Mouse (Mus musculus) MEL (cell line): ENCODE measurements around the gene Nrbf2. TPM values are rescaled to one million over a fixed set of nuclear protein-coding genes. Genes with fewer than 3 reads are reported as not detected.

ENCODE experiments used
- DNase-seq: peaks from one replicate; pipeline ENCODE4 v3.0.0; 2011; ENCODE audit warnings: low read depth, low spot score
- H3K27ac ChIP-seq: 2 replicates; pipeline ENCODE4 v1.5.1; 2012; ENCODE audit warnings: low read depth, mild to moderate bottlenecking, control low read depth, low read length, moderate library complexity; ENCODE audit not compliant: control insufficient read depth
- H3K27me3 ChIP-seq, 2 experiments: fragments of 150-350 bp in 1 of 2; sonication (generic) in 1 of 2; 2 replicates each; pipeline ENCODE4 v1.6.1; 2012; ENCODE audit warnings: low read length in 2 of 2, mild to moderate bottlenecking in 2 of 2, improper control_type of control experiment in 1 of 2, moderate library complexity in 1 of 2; ENCODE audit not compliant: insufficient read depth in 2 of 2, control insufficient read depth in 1 of 2
- H3K36me3 ChIP-seq, 2 experiments: 2 replicates each; pipeline ENCODE4 v1.6.1; 2012 to 2014; ENCODE audit warnings: low read length in 2 of 2, improper control_type of control experiment in 1 of 2, inconsistent platforms in 1 of 2, mild to moderate bottlenecking in 1 of 2; ENCODE audit not compliant: insufficient read depth in 2 of 2, control insufficient read depth in 1 of 2
- H3K4me1 ChIP-seq, 2 experiments: fragments of 150-350 bp in 1 of 2; sonication (generic) in 1 of 2; 2 replicates each; pipeline ENCODE4 v1.6.1; 2012; ENCODE audit warnings: low read length in 2 of 2, improper control_type of control experiment in 1 of 2, mild to moderate bottlenecking in 1 of 2; ENCODE audit not compliant: insufficient read depth in 2 of 2, control insufficient read depth in 1 of 2
- H3K4me3 ChIP-seq, 2 experiments: fragments of 150-350 bp in 1 of 2; sonication (generic) in 1 of 2; 2 replicates each; pipeline ENCODE4 v1.5.1; 2012; ENCODE audit warnings: low read depth in 2 of 2, low read length in 2 of 2, mild to moderate bottlenecking in 2 of 2, moderate library complexity in 2 of 2, control low read depth in 1 of 2, improper control_type of control experiment in 1 of 2; ENCODE audit not compliant: control insufficient read depth in 1 of 2, insufficient read depth in 1 of 2
- H3K79me2 ChIP-seq: 2 replicates; pipeline ENCODE4 v1.6.1; 2012; ENCODE audit warnings: mild to moderate bottlenecking, low read length, moderate library complexity; ENCODE audit not compliant: control insufficient read depth, poor library complexity, insufficient read depth
- H3K9ac ChIP-seq: 2 replicates; pipeline ENCODE4 v1.6.1; 2012; ENCODE audit warnings: low read depth, mild to moderate bottlenecking, control low read depth, low read length, moderate library complexity; ENCODE audit not compliant: control insufficient read depth, poor library complexity, severe bottlenecking
- H3K9me3 ChIP-seq: fragments of 150-350 bp; sonication (generic); replicated peaks from 2 replicates; pipeline ENCODE4 v1.6.1; 2012; ENCODE audit warnings: mild to moderate bottlenecking, low read length, improper control_type of control experiment, moderate library complexity; ENCODE audit not compliant: insufficient read depth
- BHLHE40 ChIP-seq: IDR thresholded peaks from 2 replicates; pipeline ENCODE4 v1.6.1; 2012; ENCODE audit warnings: low read depth, mild to moderate bottlenecking, inconsistent platforms, low read length, improper control_type of control experiment, borderline replicate concordance
- CTCF ChIP-seq, 3 experiments: IDR thresholded peaks in 2 of 3; conservative IDR thresholded peaks in 1 of 3; 2 replicates each; pipeline ENCODE4 v1.5.1; 2011 to 2012; ENCODE audit warnings: low read length in 3 of 3, low read depth in 2 of 3, mild to moderate bottlenecking in 2 of 3, improper control_type of control experiment in 1 of 3, inconsistent platforms in 1 of 3, mixed read lengths in 1 of 3, moderate library complexity in 1 of 3; ENCODE audit not compliant: control insufficient read depth in 1 of 3, insufficient read depth in 1 of 3, poor library complexity in 1 of 3, severe bottlenecking in 1 of 3
- E2F4 ChIP-seq: IDR thresholded peaks from 2 replicates; pipeline ENCODE4 v1.6.1; 2011; ENCODE audit warnings: low read depth, low read length, improper control_type of control experiment, borderline replicate concordance
- EP300 ChIP-seq, 2 experiments: IDR thresholded peaks; 2 replicates each; pipeline ENCODE4 v1.6.1; 2011; ENCODE audit warnings: improper control_type of control experiment in 2 of 2, low read length in 2 of 2, low read depth in 1 of 2, mild to moderate bottlenecking in 1 of 2
- ETS1 ChIP-seq: IDR thresholded peaks from 2 replicates; pipeline ENCODE4 v1.6.1; 2012; ENCODE audit warnings: low read depth, mild to moderate bottlenecking, inconsistent platforms, low read length, improper control_type of control experiment, moderate library complexity
- GATA1 ChIP-seq: IDR thresholded peaks from 2 replicates; pipeline ENCODE4 v1.6.1; 2011; ENCODE audit warnings: low read depth, low read length, improper control_type of control experiment
- HCFC1 ChIP-seq: IDR thresholded peaks from 2 replicates; pipeline ENCODE4 v1.6.1; 2012; ENCODE audit warnings: low read depth, mild to moderate bottlenecking, inconsistent platforms, low read length, improper control_type of control experiment, moderate library complexity
- MAX ChIP-seq: IDR thresholded peaks from 2 replicates; pipeline ENCODE4 v1.6.1; 2011; ENCODE audit warnings: low read length, improper control_type of control experiment
- MXI1 ChIP-seq: IDR thresholded peaks from 2 replicates; pipeline ENCODE4 v1.6.1; 2011; ENCODE audit warnings: mild to moderate bottlenecking, low read depth, low read length, improper control_type of control experiment
- MYB ChIP-seq: IDR thresholded peaks from 2 replicates; pipeline ENCODE4 v1.6.1; 2011; ENCODE audit warnings: mild to moderate bottlenecking, low read depth, low read length, improper control_type of control experiment
- MYC ChIP-seq: IDR thresholded peaks from 2 replicates; pipeline ENCODE4 v1.6.1; 2011; ENCODE audit warnings: low read depth, mild to moderate bottlenecking, low read length, improper control_type of control experiment, moderate library complexity
- POLR2AphosphoS2 ChIP-seq: IDR thresholded peaks from 2 replicates; pipeline ENCODE4 v1.6.1; 2011; ENCODE audit warnings: low read length, improper control_type of control experiment
- POLR2AphosphoS5 ChIP-seq: IDR thresholded peaks from 2 replicates; pipeline ENCODE4 v1.6.1; 2012; ENCODE audit warnings: low read depth, borderline replicate concordance, mild to moderate bottlenecking, inconsistent platforms, low read length, moderate library complexity, mixed read lengths
- RAD21 ChIP-seq: IDR thresholded peaks from 2 replicates; pipeline ENCODE4 v1.6.1; 2011; ENCODE audit warnings: mild to moderate bottlenecking, low read depth, low read length, improper control_type of control experiment
- RCOR1 ChIP-seq: IDR thresholded peaks from 2 replicates; pipeline ENCODE4 v1.6.1; 2012; ENCODE audit warnings: low read depth, mild to moderate bottlenecking, inconsistent platforms, low read length, improper control_type of control experiment
- SMC3 ChIP-seq: IDR thresholded peaks from 2 replicates; pipeline ENCODE4 v1.6.1; 2011; ENCODE audit warnings: low read depth, low read length, improper control_type of control experiment
- TBP ChIP-seq: IDR thresholded peaks from 2 replicates; pipeline ENCODE4 v1.8.0; 2011; ENCODE audit warnings: low read depth, low read length, improper control_type of control experiment
- TCF12 ChIP-seq: IDR thresholded peaks from 2 replicates; pipeline ENCODE4 v1.6.1; 2014; ENCODE audit warnings: low read depth, mild to moderate bottlenecking, inconsistent platforms, low read length, improper control_type of control experiment, moderate library complexity
- USF1 ChIP-seq: IDR thresholded peaks from 2 replicates; pipeline ENCODE4 v1.6.1; 2014; ENCODE audit warnings: low read depth, mild to moderate bottlenecking, inconsistent platforms, low read length, improper control_type of control experiment, moderate library complexity
- USF2 ChIP-seq, 2 experiments: IDR thresholded peaks; 2 replicates each; pipeline ENCODE4 v1.6.1; 2011 to 2012; ENCODE audit warnings: improper control_type of control experiment in 2 of 2, low read length in 2 of 2, borderline replicate concordance in 1 of 2, inconsistent platforms in 1 of 2, low read depth in 1 of 2, mild to moderate bottlenecking in 1 of 2; ENCODE audit not compliant: insufficient read depth in 1 of 2
- ZC3H11A ChIP-seq: IDR thresholded peaks from 2 replicates; pipeline ENCODE4 v1.6.1; 2012; ENCODE audit warnings: low read depth, mild to moderate bottlenecking, inconsistent platforms, low read length, improper control_type of control experiment
- ZKSCAN1 ChIP-seq: IDR thresholded peaks from 2 replicates; pipeline ENCODE4 v1.6.1; 2012; ENCODE audit warnings: low read depth, mild to moderate bottlenecking, inconsistent platforms, low read length, improper control_type of control experiment, moderate library complexity
- ZMIZ1 ChIP-seq: IDR thresholded peaks from 2 replicates; pipeline ENCODE4 v1.6.1; 2012; ENCODE audit warnings: low read depth, mild to moderate bottlenecking, inconsistent platforms, low read length, improper control_type of control experiment, moderate library complexity
- ZNF384 ChIP-seq: IDR thresholded peaks from 2 replicates; pipeline ENCODE4 v1.6.1; 2012; ENCODE audit warnings: low read depth, mild to moderate bottlenecking, inconsistent platforms, low read length, improper control_type of control experiment
- polyA plus RNA-seq, 2 experiments: library from polyadenylated mRNA; stranded (reverse) in 1 of 2; unstranded in 1 of 2; fragments of >175 nt in 1 of 2; fragments of >200 nt in 1 of 2; gene quantifications; 2 replicates each; pipeline versions ENCODE4 v1.2.1 to v1.2.4; 2012; ENCODE audit warnings: low replicate concordance in 2 of 2, low read depth in 1 of 2; ENCODE audit not compliant: insufficient read length in 2 of 2, insufficient read depth in 1 of 2, missing spikeins in 1 of 2
- total RNA-seq: library from RNA; depleted of rRNA; stranded (reverse); fragments of 300-350 nt; gene quantifications from 2 replicates; pipeline ENCODE4 v1.2.3, GENCODE M21; 2012

Gene Nrbf2
- total and polyA plus RNA-seq, 3 experiments = 19.5 to 38.9 TPM; not detected in 1

GRCm38 (mm10) chr10:67282531-67282930, 2.6 kb downstream of the Nrbf2 start:
- peak overlapping the region in 1 of 2 experiments; percentile 99; a peak in 3 of 4 replicates for H3K4me3 ChIP-seq
- H3K36me3 ChIP-seq = peaks cover 2 to 25% of the 10 kb centered on the region in 2 experiments; a peak in 3 of 4 replicates
- peak overlapping the region; percentile 16; the same call in 1 of the 2 replicates for H3K9ac ChIP-seq
- no peaks in the 10 kb centered on the region for H3K27me3 ChIP-seq
- DNase-seq = no peak
- peaks cover 61% of the 10 kb centered on the region for H3K79me2 ChIP-seq
- no peak overlapping the region for H3K27ac ChIP-seq
- TF ChIP-seq SMC3 (no peak), ETS1 (no peak), MYB (no peak), HCFC1 (no peak), E2F4 (no peak), TCF12 (no peak), ZNF384 (no peak), GATA1 (no peak), USF2 (IDR thresholded peaks at IDR 0.05; ENCODE audit: borderline replicate concordance in 1 of 2, insufficient read depth in 1 of 2, low read depth in 1 of 2, low read length in 2 of 2) (no peak), POLR2AphosphoS2 (no peak), RAD21 (no peak), ZKSCAN1 (no peak), MXI1 (no peak), MAX (no peak), RCOR1 (no peak), ZMIZ1 (no peak), POLR2AphosphoS5 (no peak)
- no peaks in the 10 kb centered on the region for H3K9me3 ChIP-seq
- peaks cover 15 to 25% of the 10 kb centered on the region in 2 experiments for H3K4me1 ChIP-seq

GRCm38 (mm10) chr10:67281852-67282251, 3.3 kb downstream of the Nrbf2 start:
- H3K36me3 ChIP-seq = peaks cover 2 to 25% of the 10 kb centered on the region in 2 experiments; a peak in 3 of 4 replicates
- no peak overlapping the region for H3K9ac ChIP-seq
- no peak overlapping the region for H3K4me3 ChIP-seq
- H3K9me3 ChIP-seq = no peaks in the 10 kb centered on the region
- H3K27me3 ChIP-seq = no peaks in the 10 kb centered on the region
- H3K4me1 ChIP-seq = peaks cover 15 to 25% of the 10 kb centered on the region in 2 experiments
- no peak overlapping the region for H3K27ac ChIP-seq
- peaks cover 61% of the 10 kb centered on the region for H3K79me2 ChIP-seq
- TF ChIP-seq BHLHE40 (no peak), GATA1 (peak; percentile 48; the same call in 1 of the 2 replicates), CTCF (IDR thresholded peaks at IDR 0.05 in 2 of 3, conservative IDR thresholded peaks at IDR 0.05 in 1 of 3; ENCODE audit: control insufficient read depth in 1 of 3, insufficient read depth in 1 of 3, low read depth in 2 of 3, low read length in 3 of 3, poor library complexity in 1 of 3, severe bottlenecking in 1 of 3) (no peak), ZKSCAN1 (no peak), HCFC1 (no peak), TBP (no peak), MXI1 (no peak), ZC3H11A (no peak), ZNF384 (no peak), MYC (no peak), EP300 (IDR thresholded peaks at IDR 0.05; ENCODE audit: low read depth in 1 of 2, low read length in 2 of 2) (no peak), RCOR1 (no peak), USF1 (peak; percentile 73)
- DNase-seq = peak; percentile 33
